Mouse (Mus musculus) right cerebral cortex, postnatal 14 days (tissue): ENCODE measurements around the gene Bcr.

ENCODE experiments used
- DNase-seq: peaks from one replicate; pipeline ENCODE4 v3.0.0; 2022

Gene Bcr

DNA sequence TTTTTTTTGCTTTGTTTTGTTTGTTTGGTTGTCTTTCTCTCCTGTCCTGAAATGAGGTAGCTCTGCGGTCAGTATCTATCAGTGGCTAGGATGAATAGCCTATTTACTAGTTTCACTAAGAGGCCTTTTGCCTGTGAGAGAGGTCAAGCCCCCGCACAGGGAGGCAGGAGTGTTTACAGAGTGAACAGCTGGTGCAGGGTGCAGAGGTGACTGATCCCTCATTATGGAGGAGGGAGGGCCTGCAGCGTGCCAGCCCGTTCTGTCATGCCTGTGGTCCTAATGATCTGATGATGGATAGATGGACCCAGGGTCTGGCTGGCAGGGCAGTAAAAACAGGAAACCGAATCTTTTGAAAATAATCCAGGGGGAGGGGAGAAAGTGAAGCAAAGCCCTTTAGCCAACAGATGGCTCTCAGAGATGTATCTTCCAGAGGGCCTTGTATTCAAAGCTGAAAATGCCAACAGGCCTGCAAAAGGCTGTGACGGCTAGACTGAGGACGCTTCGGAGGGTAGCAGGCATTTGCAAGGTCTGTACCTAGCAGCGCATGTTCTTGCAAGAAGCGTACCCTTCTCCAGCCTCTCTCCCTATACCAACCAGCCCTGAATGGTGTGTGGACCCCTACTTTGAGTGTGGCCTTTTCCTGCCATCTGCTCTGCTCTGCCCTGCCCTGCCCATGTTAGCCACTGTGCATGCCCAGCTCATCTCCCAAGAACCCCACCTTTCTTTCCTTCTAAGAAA lies 38.2 kb downstream of the Bcr start:
- DNase-seq: no peak

- DNase-seq: peak; percentile 43
Observed at GRCm38 (mm10) chr10:75100298-75100697, 39.9 kb downstream of the Bcr start.

- DNase-seq: no peak
Observed at GRCm38 (mm10) chr10:75103502-75103901, 43.1 kb downstream of the Bcr start.

GRCm38 (mm10) chr10:75104191-75105098 lies 44.1 kb downstream of the Bcr start:
- DNase-seq: peak; percentile 47

- no peak for DNase-seq
Observed at GRCm38 (mm10) chr10:75105099-75105461, 44.7 kb downstream of the Bcr start.

GRCm38 (mm10) chr10:75105687-75106086 lies 45.3 kb downstream of the Bcr start:
- DNase-seq: no peak

DNA sequence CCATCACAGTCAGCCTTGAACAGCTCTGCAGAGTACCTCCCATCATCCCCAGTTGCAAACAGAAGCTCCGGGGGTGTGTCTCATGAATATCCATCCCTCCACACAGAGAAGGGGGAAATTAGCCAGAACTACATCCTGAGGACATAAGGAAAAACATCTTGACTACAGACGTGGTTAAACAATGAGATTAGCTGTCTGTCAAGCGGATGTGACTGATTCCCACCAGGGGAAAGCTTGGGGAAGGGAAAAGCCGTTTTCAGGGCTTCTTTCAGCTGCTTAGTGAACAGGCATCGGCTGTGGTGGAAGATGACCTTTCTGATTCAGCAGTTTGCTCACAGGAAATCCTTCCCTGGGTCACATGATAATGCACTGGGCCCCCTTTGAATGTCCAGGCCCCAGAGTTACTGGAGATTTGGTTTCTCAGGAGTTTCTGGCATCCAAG lies 46.6 kb downstream of the Bcr start:
- DNase-seq: no peak

GRCm38 (mm10) chr10:75108092-75108491 lies 47.7 kb downstream of the Bcr start:
- no peak for DNase-seq

GRCm38 (mm10) chr10:75111446-75112201 lies 51.2 kb downstream of the Bcr start:
- DNase-seq: no peak

DNA sequence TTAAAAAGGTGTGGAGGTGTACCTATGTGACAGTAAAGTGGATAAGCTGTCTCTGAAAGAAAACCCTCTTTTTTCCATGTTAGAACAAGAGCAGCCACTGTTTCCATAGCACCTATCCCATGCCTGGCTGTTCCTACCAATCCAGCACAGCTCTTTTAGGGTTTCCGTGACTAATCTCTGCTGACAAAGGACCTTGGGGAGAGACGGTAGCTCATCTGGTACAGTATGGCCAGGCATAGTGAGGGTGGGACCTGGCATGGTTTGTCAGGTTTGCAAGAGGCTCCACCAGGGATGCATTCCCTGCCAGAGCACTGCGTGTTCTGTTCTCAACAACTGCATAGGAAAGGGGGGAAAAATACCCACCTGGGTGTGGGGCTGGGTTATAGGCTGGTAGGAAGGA lies 52.0 kb downstream of the Bcr start:
- DNase-seq: no peak

- DNase-seq: no peak
Observed at GRCm38 (mm10) chr10:75113620-75114019, 53.2 kb downstream of the Bcr start.

DNA sequence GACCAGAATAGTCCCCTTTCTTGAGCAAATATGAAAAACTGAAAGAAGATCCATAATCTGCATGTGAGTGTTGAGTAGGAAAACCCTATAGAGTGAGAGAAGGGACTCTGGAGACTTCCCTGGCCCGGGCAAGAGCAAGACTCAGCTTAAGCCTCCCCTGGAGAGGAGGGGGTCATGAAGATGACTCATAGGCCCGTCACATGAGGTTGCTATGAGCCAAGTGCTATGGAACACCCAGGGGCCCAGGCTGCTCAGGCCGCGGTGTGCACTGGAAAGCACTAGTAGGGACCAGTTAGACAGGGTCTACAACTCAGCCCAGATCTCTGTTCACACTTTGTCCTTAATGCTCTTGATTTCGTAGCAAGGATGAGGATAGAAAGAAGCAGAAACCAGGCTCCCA lies 54.8 kb downstream of the Bcr start:
- DNase-seq: no peak

DNA sequence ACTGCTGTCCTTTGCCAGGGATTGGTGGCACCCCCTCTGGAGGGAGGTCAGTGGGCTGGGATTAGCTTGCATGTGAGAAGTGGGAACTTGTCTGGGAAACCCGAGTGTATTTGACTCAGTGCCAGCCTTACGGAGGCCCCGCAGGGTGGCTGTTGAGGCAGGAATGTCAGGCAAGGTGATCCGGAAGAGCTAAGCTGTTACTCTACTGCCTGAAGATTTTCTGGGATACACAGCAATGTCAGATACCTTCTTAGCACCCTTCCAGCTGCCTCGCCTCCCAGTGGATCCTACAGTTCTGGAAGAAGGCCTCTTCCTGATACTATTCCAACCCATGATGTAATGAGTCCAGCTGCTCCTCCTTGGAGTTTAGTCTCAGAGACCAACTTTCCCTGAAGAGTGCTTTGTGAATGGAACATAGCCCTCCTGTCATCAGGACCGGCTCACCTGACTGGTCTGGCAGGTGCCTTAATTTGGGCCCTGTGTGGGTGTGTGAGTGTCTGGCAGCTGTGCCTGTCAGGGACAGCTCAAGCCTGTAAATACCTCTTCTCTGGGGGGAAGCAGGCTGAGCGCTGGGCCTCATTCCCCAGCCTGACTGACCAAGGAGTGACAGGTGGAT lies 56.6 kb downstream of the Bcr start:
- DNase-seq: no peak

DNA sequence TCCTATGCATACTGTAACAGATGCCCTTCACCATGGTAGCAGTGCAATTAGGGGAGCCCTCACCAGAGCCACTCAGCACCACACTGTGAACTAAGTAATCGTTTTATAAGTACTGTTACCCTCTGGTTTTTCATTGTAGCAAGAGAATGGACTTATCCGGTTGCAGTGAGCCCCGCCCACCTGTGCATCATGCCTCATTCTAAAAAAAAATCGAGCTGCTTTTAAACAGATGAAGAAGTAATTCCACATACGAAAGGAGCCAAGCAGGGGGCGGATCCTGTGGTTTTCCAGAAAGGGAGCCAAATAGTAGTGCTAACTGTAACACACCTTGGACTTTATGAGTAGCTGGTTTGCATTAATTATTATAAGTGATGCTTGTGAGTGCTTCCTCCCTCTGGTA lies 58.1 kb downstream of the Bcr start:
- no peak for DNase-seq

GRCm38 (mm10) chr10:75119396-75119795 lies 59.0 kb downstream of the Bcr start:
- no peak for DNase-seq

DNA sequence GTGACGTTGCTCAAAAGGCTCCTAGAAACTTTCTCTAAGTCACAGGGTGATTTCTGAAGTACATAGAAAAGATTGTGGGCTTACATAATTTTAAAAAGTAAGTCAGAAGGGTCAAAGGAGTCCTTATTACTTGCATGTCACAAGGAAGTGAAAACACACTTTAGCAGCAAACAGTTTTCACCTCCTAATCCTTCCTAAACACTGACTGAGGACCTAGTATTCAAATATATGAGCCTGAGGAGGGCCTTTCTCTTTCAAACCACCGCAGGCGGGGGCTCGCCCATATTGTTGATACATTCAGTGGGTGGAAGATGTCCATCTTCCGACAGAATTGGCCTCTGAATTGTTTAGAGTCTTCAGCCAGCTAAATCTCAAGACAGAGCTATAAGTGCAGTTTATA lies 59.8 kb downstream of the Bcr start:
- no peak for DNase-seq

DNA sequence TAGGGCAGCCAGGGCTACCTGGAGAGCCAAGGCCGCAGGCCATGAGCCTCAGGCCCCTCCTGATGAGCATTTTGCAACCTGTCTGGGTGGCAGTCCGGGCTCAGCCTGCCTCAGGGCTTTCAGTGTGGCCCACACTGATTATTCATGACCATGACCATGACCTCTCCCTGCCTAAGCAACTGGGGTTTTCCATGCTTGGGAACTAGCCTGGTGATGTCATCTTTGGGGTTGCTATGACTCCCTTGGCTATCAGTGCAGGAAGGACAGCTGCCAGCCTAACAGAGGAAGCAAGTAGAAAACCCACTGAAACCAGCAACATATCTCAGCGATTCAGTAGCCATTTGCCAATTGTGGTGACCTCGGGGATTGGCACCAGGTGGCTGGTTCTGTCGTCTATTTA lies 60.6 kb downstream of the Bcr start:
- DNase-seq: no peak

DNA sequence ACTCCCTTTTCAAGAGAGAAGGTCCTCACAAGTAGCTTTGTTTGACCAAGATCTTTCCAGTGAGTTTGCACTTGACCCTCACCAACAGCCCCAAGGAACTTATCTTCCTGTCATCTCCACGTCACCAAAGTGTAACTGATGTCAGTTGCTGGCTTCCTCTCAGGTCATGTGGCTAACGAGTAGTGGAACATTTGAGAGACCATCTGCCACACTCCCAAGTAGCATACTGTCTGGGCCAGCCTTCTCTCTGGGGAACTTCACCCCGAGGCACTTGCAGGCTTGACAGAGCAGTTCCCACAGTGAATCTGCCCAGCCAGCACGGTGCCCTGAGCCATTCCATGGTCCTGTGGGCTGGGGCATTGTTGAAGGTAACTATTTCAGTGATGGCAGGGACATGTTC lies 65.2 kb downstream of the Bcr start:
- DNase-seq: no peak

- DNase-seq: peak; percentile 42
Observed at GRCm38 (mm10) chr10:75129283-75129710, 68.9 kb downstream of the Bcr start.

- no peak for DNase-seq
Observed at GRCm38 (mm10) chr10:75130372-75131046, 70.1 kb downstream of the Bcr start.

GRCm38 (mm10) chr10:75131625-75132024 lies 71.2 kb downstream of the Bcr start:
- DNase-seq: no peak

DNA sequence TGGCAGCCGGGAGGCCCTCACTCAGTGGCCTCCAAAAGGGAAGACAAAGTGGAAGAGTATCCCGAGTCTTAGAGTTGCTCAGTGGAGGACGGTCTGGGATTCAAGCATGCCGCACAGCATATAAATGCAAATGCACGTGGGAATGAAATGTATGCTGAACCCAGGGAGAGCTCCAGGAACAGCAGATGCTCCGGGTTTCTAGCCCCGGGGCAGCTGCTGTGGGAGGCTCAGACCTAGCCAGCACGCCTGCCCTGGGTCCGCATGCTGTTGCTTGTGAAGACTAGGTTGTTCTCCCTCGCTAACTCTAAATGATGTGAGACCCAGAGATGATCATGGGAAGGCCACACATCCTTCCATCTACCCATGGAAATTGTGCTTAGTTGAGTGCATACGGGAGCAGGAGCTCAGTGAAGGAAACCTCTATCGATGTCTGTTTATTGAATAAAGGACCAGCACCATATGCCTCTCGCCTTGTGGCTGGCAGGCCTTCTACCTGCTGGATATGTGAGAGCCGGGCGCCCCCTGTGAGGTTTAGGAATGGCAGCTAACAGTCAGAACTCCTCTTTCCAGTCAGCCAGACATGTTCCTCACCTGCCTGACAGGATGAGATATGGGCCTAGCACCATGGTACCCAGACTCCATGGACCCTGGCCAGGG lies 74.6 kb downstream of the Bcr start:
- DNase-seq: no peak
